26 mouse cellular contexts compared by ENCODE assay signal in the genomic region with DNA sequence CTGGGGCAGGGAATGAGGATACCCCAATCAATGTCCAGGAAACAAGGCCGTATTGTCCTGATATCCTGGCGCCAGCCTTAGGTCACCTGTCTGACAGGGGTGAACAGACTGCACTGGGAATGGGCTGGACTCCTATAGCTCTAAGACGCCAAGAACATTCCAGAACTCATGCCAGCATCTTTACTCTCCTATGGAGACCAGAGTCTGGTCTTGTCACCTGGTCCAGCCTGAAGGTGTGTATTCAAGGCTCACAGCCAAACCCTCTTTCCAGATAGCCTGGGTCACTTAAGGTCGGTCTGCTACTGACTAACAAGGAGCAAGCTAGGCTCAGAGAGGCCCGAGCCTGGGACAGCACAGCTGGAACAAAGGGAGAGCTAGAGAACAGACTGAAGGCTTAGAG.
DNase-seq lines count a peak whose midpoint lies in the region; TF ChIP-seq lines count a peak whose summit lies in the region.
"Had no signal": no experiment of that assay in that cellular context is flagged by ENCODE, and none has a peak within 500 bp of the region (broad histone marks: within the 10 kb centered on the region; RNA-seq: fewer than 3 reads in every experiment).

No protein-coding gene starts in this region.

- H3K27me3 ChIP-seq in liver, adult 2 months (ENCODE audit: control insufficient read depth, insufficient read depth, low read length), result no peaks in the 10 kb centered on the region
- H3K27me3 ChIP-seq: embryonic facial prominence, embryonic 12.5 days; hindbrain, embryonic 15.5 days; limb, embryonic 15.5 days; liver, embryonic 15.5 days; lung, embryonic 15.5 days; midbrain, embryonic 15.5 days; Patski had no signal

- peak; percentile 72 for DNase-seq in cerebellum, adult 11-12 months
- no peak for DNase-seq in cerebellum, postnatal 4 days (ENCODE audit: low spot score in 2 of 2)
- DNase-seq in liver, adult 2 months (ENCODE audit: extremely low read depth, low read depth, low spot score), result peak; percentile 42
- DNase-seq in liver, result no peak
- DNase-seq in cerebellum, adult 9-10 months, result peak; percentile 80
- DNase-seq in fat pad, adult 2 months (ENCODE audit: extremely low read depth, low read depth, low spot score), result peak; percentile 97
- no peak for DNase-seq in retina, embryonic 14.5 days (ENCODE audit: low spot score)
- DNase-seq: adrenal gland, postnatal 10 days; embryo, embryonic 11 days; forebrain, postnatal 0 days; heart, postnatal 14 days; kidney, adult 8-10 months; layer of hippocampus, adult 9-11 months; thymus, postnatal 4 days had no signal

- no peak for TF ChIP-seq POLR2A in liver, adult 2 months (IDR thresholded peaks at IDR 0.05; ENCODE audit: extremely low read depth, insufficient read depth, low read length)

- H3K36me3 ChIP-seq in liver, adult 2 months (ENCODE audit: control insufficient read depth, insufficient read depth, low read length), result peaks cover 3% of the 10 kb centered on the region; the same call in 1 of the 2 replicates

- no peak for TF ChIP-seq CTCF in liver, adult 2 months (IDR thresholded peaks at IDR 0.05; ENCODE audit: low read depth, low read length)

- 63% methylated on average over 5 of the region's 5 CpGs for WGBS in liver, adult 2 months

- no peak overlapping the region for H3K27ac ChIP-seq in liver, adult 2 months (replicated peaks; ENCODE audit: insufficient read depth, low read depth, low read length)
- H3K27ac ChIP-seq: embryonic facial prominence, embryonic 12.5 days; forebrain, embryonic 10.5 days; hindbrain, embryonic 15.5 days; kidney, postnatal 0 days; limb, embryonic 10.5 days; limb, embryonic 15.5 days; liver, embryonic 15.5 days; lung, embryonic 15.5 days; midbrain, embryonic 10.5 days; midbrain, embryonic 15.5 days had no signal

- no peak overlapping the region for H3K9ac ChIP-seq in liver, adult 2 months (ENCODE audit: low read depth, low read length)
- H3K9ac ChIP-seq: embryonic facial prominence, embryonic 12.5 days; forebrain, postnatal 0 days; hindbrain, embryonic 15.5 days; limb, embryonic 15.5 days; liver, embryonic 15.5 days; lung, embryonic 15.5 days; midbrain, embryonic 15.5 days had no signal

- H3K4me3 ChIP-seq in liver, adult 2 months (ENCODE audit: insufficient read depth, low read depth, low read length), result no peak overlapping the region
- H3K4me3 ChIP-seq: embryonic facial prominence, embryonic 12.5 days; forebrain, embryonic 10.5 days; hindbrain, embryonic 10.5 days; hindbrain, embryonic 15.5 days; limb, embryonic 10.5 days; limb, embryonic 15.5 days; liver, embryonic 15.5 days; lung, embryonic 15.5 days; midbrain, embryonic 10.5 days; midbrain, embryonic 15.5 days had no signal

- 0 out of 2 replicates have a peak, but pooled peaks cover 5% of the 10 kb centered on the region for H3K4me1 ChIP-seq in liver, adult 2 months (ENCODE audit: control insufficient read depth, insufficient read depth, low read length)
- H3K4me1 ChIP-seq: liver, embryonic 15.5 days had no signal

- H3K79me2 ChIP-seq in liver, adult 2 months (ENCODE audit: control insufficient read depth, insufficient read depth, low read length), result peaks cover 27% of the 10 kb centered on the region

Comparison
In these comparisons a context has a peak if more than half of its experiments do, and no peak if none do; other contexts are left out.
1. DNase-seq: peak in cerebellum, adult 11-12 months (single experiment), liver, adult 2 months (single experiment), cerebellum, adult 9-10 months (single experiment) and fat pad, adult 2 months (single experiment); none in cerebellum, postnatal 4 days (0 of 2), liver (single experiment) and retina, embryonic 14.5 days (single experiment).